Mouse (Mus musculus) bone marrow macrophage, adult 2 months (primary cell): ENCODE data around the gene Klhdc9. TPM values are rescaled to one million over a fixed set of nuclear protein-coding genes. Genes with fewer than 3 reads are reported as not detected.

ENCODE experiments used
- H3K27ac ChIP-seq: 2 replicates; pipeline ENCODE4 v1.5.1; 2012; ENCODE audit warnings: low read depth, low read length; ENCODE audit not compliant: insufficient read depth
- H3K4me1 ChIP-seq: 2 replicates; pipeline ENCODE4 v1.6.1; 2012; ENCODE audit warnings: low read length; ENCODE audit not compliant: control insufficient read depth, insufficient read depth
- H3K4me3 ChIP-seq: 2 replicates; pipeline ENCODE4 v1.5.1; 2012; ENCODE audit warnings: mild to moderate bottlenecking, low read length, moderate library complexity; ENCODE audit not compliant: insufficient read depth
- CTCF ChIP-seq: IDR thresholded peaks from 2 replicates; pipeline ENCODE4 v1.5.1; 2012; ENCODE audit warnings: low read depth, mild to moderate bottlenecking, low read length, moderate library complexity
- POLR2A ChIP-seq: IDR thresholded peaks from 2 replicates; pipeline ENCODE4 v1.6.1; 2012; ENCODE audit warnings: mild to moderate bottlenecking, low read depth, low read length, borderline replicate concordance
- polyA plus RNA-seq: library from polyadenylated mRNA; stranded (reverse); fragments of >200 nt; gene quantifications from 2 replicates; pipeline ENCODE4 v1.2.4, GENCODE M21; 2012; ENCODE audit not compliant: missing spikeins, insufficient read depth, insufficient read length

Gene Klhdc9
- polyA plus RNA-seq, 1 experiment, result not detected

DNA sequence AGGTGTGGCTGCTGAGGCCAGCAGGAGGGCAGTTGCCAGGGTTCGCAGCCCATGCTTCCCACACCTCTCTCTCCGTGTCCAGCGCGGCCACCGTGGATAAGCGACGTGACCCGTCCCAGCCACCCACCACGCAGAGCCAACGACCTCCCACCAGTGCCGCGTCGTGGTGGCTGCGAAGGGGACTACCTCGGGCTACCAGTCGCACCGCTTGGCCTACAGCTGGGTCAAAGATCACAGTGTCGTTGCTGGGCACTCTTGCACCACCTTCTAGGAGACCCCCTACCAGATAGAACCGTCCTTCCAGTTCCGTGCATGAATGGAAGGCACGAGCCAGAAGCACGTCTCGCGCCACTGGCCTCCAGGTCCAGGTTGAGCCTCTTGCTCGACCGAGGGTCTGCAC is 345 bp downstream of the Klhdc9 start:
- no peak for TF ChIP-seq POLR2A
- TF ChIP-seq CTCF, result no peak
- H3K27ac ChIP-seq, result no peak overlapping the region
- no peak overlapping the region; the same call in 1 of the 2 replicates for H3K4me3 ChIP-seq
- no peaks in the 10 kb centered on the region for H3K4me1 ChIP-seq

DNA sequence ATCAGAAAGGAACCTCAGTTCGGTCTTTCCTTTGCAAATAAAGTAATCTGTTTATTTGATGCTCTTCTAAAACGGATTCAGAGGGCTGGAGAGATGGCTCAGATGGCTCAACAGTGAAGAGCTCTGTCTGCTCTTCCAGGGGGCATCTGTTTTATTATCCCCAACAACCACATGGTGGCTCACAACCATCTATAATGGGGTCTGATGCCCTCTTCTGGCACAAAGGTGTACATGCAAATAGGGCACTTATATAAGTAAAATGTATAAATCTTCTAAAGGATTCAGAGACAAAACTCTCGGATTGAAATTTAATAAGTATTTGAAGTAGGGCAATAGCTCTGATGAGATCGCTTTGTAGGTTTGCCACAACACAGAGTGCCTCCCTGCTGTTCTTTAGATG is 2.2 kb downstream of the Klhdc9 start:
- no peak for TF ChIP-seq CTCF
- TF ChIP-seq POLR2A, result no peak
- Histone ChIP-seq H3K4me3 (no peak overlapping the region), H3K4me1 (no peaks in the 10 kb centered on the region), H3K27ac (no peak overlapping the region)

DNA sequence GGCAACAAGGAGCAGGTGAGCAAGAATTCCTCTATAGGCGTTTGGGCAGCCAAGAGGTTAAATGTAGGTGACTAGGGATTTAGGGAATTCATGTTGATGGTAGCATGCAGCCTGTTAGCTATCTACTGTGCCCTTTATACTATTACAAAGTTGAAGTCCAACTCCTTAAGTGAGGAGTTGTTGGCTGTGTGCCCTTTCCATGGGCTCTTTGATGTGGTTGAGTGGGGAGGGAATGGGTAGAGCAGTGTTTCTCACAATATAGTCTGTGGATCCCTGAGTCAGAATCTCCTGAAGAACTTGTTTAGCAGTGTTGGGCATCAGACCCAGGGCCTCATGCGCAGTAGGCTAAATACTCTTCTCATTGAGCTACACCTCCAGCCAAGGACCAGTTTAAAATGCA is 3.8 kb downstream of the Klhdc9 start:
- TF ChIP-seq POLR2A, result no peak
- no peak for TF ChIP-seq CTCF

DNA sequence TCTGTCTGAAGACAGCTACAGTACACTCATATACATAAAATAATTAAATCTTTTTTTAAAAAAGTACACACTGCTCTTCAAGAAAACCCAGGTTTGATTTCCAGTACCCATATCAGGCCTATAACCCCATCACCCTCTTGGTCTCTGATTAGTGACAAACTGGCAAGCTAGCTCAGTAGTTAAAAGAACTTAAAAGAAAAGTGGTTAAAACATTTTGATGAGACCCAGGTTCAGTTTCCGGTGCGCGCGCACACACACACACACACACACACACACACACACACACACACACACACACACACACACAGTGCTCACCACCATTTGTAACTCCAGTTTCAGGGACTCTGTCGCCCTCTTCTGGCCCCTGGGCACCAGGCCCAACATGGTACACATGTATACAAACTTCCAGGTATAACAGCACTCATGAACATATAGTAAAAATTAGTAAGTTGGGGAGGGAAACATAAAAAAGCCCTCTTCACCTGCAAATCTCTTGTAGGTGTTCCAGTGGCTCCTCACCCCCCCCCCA is 4.7 kb downstream of the Klhdc9 start:
- Histone ChIP-seq H3K27ac (no peak overlapping the region), H3K4me1 (peaks cover 7% of the 10 kb centered on the region), H3K4me3 (no peak overlapping the region)
- no peak for TF ChIP-seq POLR2A
- 0 out of 2 replicates have a peak, but pooled peaks have one; percentile 32 for TF ChIP-seq CTCF

More for the DNA sequence above, 3.8 kb downstream of the Klhdc9 start:
- no peak overlapping the region for H3K27ac ChIP-seq
- H3K4me1 ChIP-seq, result peaks cover 4% of the 10 kb centered on the region
- H3K4me3 ChIP-seq, result no peak overlapping the region

DNA sequence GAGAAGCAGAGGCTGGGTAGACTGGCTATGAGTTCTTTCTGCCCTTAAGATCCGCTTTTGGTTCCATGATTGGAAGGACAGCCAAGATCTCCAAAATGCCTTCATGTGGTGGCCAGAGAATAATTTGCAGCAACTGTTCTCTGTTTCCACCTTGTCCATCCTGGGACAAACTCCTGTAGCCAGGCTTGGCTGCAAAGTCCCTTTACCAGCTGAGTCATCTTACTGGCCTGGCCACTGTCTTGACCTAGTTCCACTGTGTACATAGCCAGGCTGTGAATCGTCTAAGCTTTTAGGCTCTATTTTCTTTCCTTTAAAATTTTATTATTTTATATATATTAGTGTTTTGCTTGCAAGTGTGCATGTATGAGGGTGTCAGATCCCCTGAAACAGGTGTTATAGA is 11.4 kb downstream of the Klhdc9 start:
- Histone ChIP-seq H3K4me1 (peaks cover 34% of the 10 kb centered on the region), H3K27ac (no peak overlapping the region), H3K4me3 (no peak overlapping the region)
- TF ChIP-seq CTCF, result no peak
- TF ChIP-seq POLR2A, result no peak

- TF ChIP-seq CTCF (no peak), POLR2A (no peak)
- no peak overlapping the region for H3K27ac ChIP-seq
- H3K4me1 ChIP-seq, result peaks cover 35% of the 10 kb centered on the region
- no peak overlapping the region for H3K4me3 ChIP-seq
Observed at GRCm38 (mm10) chr1:171348665-171349064, 11.9 kb downstream of the Klhdc9 start.

DNA sequence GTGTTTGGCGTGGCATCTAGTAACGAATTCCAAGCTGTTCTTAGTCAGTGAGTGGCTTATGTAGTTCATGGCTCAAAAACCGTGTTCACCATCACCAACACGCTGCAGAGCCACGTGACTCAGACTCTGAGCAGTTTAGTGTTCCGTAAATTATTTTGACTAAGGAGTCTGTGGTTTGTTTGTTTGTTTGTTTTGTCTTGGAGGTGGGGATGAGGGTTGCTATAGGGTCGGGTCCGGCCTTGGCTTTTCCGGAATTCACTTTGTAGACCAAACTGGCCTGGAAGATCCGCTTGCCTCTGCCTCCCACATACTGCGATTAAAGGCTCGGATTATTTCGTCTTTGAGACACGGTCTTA is 14.5 kb downstream of the Klhdc9 start:
- TF ChIP-seq POLR2A (no peak), CTCF (no peak)
- peak overlapping the region; percentile 38 for H3K27ac ChIP-seq
- H3K4me3 ChIP-seq, result peak overlapping the region; percentile 81
- H3K4me1 ChIP-seq, result peaks cover 35% of the 10 kb centered on the region

- Histone ChIP-seq H3K4me3 (peak within 1 kb of the TSS; percentile 81), H3K27ac (peak within 1 kb of the TSS; percentile 38), H3K4me1 (peaks cover 33% of the 10 kb centered on the region)
- no peak for TF ChIP-seq CTCF
- no peak; the same call in 1 of the 2 replicates for TF ChIP-seq POLR2A
Observed at GRCm38 (mm10) chr1:171345225-171346094, 15.1 kb downstream of the Klhdc9 start, which contains the start of the genes Nit1 and Pfdn2. TSS of gene Nit1 (minus strand) at chr1:171345646. TSS of gene Pfdn2 (plus strand) at chr1:171345670.

DNA sequence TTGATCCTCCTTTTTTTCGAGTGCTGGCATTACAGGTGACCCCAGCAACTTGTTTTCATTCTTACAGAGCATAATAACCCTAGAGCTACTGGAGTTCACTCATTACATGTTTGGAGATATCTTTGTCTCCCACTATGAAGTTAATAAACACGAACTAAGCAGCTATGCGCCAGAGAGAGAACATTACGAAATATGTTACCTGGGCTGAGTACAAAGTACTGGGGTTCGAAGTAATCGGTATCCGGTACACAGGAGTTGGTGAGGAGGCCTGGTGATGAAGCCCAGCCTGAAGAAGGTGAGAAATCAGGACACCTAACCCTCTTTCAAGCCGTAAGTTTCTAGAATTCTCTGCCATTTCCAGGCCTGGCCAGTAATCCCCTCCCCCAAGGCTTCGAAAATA is 15.9 kb downstream of the Klhdc9 start:
- Histone ChIP-seq H3K4me3 (peak overlapping the region; percentile 81), H3K27ac (no peak overlapping the region), H3K4me1 (peaks cover 30% of the 10 kb centered on the region)
- TF ChIP-seq CTCF (no peak), POLR2A (no peak)

GRCm38 (mm10) chr1:171343922-171344677 is 16.5 kb downstream of the Klhdc9 start:
- H3K4me3 ChIP-seq, result no peak overlapping the region
- H3K4me1 ChIP-seq, result peaks cover 32% of the 10 kb centered on the region
- H3K27ac ChIP-seq, result no peak overlapping the region

More at GRCm38 (mm10) chr1:171343922-171344677, 16.5 kb downstream of the Klhdc9 start:
- TF ChIP-seq CTCF (no peak), POLR2A (no peak)
